Mouse (Mus musculus): Measurements from ENCODE around the gene Gltpd2. TPM values are rescaled to one million over a fixed set of nuclear protein-coding genes. Genes with fewer than 3 reads are reported as not detected.

The Gltpd2 gene
- polyA plus RNA-seq, 1 experiment from 2014 or later = 17.5 TPM

DNA sequence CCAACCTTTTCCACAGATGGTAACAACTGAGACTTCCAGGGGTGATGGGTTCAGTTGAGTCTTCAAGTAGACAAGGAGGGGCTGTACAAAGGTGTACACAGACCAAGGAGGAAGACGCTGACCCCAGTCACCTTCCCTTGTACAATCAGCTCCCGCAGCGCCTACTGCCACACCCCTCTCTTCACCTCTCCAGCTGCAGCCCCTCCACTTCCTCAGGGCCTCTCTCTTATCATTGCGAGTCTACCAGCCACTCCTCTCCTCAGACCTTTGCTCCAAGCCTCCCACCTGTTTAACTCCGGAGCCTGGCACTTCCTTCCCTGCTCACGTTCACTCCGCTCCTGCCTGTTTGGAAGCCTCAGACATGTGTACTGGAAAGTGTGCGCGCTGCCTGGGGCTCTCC, 14.0 kb upstream of the Gltpd2 start, which contains the start of gene Tm4sf5:
Tm4sf5 (plus strand) TSS at position 275 of the 400 bp plus-strand sequence.
- 27% methylated on average over 9 of the region's 9 CpGs for WGBS (ENCODE audit: insufficient replicate concordance)
- Histone ChIP-seq H3K9me3 (replicated peaks) (no peaks in the 10 kb centered on the region), H3K36me3 (no peaks in the 10 kb centered on the region), H3K4me3 (no peak within 1 kb of the TSS), H3K27me3 (replicated peaks) (peaks cover 46% of the 10 kb centered on the region), H3K4me2 (peak within 1 kb of the TSS; percentile 26), H3K4me1 (peaks cover 21% of the 10 kb centered on the region), H3K9ac (no peak within 1 kb of the TSS), H3K27ac (no peak within 1 kb of the TSS)
- peak; percentile 42; the same call in 1 of the 2 replicates for ATAC-seq

DNA sequence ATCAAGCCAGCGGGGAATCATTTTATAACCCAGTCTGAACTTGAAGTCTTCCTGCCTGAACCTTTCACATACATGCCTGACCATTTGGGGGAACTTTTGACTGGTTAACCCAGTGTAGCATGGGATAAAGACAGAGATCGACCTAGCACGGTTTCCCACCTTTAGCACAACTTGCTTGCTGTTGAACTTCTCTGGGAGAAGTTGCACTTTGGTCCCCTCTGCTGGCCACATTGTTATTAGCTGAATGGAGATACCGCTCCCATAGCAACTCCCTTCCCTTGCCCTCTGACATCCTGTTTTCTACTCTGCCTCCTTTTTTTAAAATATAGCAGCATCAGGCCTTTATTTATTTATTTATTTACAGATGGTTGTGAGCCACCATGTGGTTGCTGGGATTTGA, 12.6 kb upstream of the Gltpd2 start:
- Histone ChIP-seq H3K4me3 (no peak overlapping the region), H3K9ac (no peak overlapping the region), H3K4me1 (peaks cover 25% of the 10 kb centered on the region), H3K4me2 (peak overlapping the region; percentile 37), H3K27ac (no peak overlapping the region), H3K27me3 (replicated peaks) (peaks cover 54% of the 10 kb centered on the region), H3K9me3 (replicated peaks) (no peaks in the 10 kb centered on the region), H3K36me3 (no peaks in the 10 kb centered on the region)
- ATAC-seq = no peak
- 18% methylated on average over 4 of the region's 4 CpGs for WGBS (ENCODE audit: insufficient replicate concordance)

DNA sequence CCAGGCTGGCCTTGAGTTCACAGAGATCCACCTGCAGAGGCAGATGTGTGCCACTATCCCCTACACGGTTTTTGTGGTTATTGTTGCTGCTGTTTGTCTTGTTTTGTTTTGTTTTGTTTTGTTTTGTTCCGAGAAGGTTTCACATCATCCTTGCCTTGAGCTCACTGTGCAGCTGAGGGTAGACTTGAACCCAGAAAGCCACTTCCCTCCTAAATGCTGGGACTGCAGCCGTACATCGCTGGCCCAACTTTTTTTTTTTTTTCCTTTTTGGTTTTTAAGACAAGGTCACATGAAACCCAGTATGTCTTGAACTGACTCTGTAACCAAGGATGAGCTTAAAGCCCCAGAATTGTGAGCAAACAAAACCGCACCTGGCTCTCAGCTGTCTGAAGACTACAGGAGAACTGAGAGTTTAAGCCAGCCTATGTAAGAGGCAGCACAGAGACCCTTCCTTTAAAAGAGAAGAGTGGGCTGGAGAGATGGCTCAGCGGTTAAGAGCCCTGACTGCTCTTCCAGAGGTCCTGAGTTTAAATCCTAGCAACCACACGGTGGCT, 12.0 kb upstream of the Gltpd2 start:
- 61% methylated on average over 7 of the region's 7 CpGs for WGBS (ENCODE audit: insufficient replicate concordance)

DNA sequence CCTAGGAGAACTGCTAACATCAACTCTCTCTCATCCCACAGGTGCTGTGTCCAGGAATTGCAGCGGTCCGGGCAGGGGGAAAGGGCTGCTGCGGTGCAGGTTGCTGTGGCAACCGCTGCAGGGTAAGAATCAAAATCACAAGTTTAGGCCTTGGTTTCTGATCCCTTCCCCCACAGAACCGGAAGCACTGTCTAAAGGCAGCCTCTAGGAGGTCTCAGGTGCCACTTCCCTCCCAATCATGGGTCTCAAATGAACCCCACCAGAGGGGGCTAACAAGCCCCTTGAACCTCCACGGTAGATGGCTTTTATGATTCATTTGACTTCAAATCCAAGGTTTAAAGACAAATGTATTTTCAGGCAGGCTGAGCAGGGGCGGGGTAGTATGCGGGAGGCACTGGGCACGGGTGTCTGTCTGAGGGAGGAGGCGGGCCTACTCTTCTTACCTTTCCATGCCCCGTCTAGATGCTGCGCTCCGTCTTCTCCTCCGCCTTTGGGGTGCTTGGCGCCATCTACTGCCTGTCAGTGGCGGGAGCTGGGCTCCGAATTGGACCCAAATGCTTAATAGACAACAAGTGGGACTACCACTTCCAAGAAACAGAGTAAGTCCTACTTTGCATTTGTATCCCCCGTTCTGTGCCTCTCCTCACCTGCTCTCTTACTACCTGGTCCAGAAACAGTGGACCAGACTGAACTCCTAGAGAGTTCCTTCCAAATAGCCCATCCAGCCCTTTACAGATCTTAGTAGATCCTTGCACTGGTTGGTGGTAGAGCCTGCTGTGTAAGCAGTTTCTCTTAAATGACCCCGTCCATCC, 9.0 kb upstream of the Gltpd2 start:
- Histone ChIP-seq H3K4me3 (no peak overlapping the region), H3K4me1 (peaks cover 27% of the 10 kb centered on the region), H3K9ac (no peak overlapping the region), H3K36me3 (no peaks in the 10 kb centered on the region), H3K4me2 (peak overlapping the region; percentile 8; the same call in 1 of the 2 replicates), H3K27me3 (replicated peaks) (peaks cover 55% of the 10 kb centered on the region), H3K9me3 (replicated peaks) (no peaks in the 10 kb centered on the region), H3K27ac (no peak overlapping the region)
- no peak for ATAC-seq
- WGBS (ENCODE audit: insufficient replicate concordance) = 11% methylated on average over 19 of the region's 19 CpGs

More for the DNA sequence above, 12.0 kb upstream of the Gltpd2 start:
- no peak overlapping the region for H3K27ac ChIP-seq
- peaks cover 26% of the 10 kb centered on the region for H3K4me1 ChIP-seq
- peaks cover 50% of the 10 kb centered on the region for H3K27me3 ChIP-seq (replicated peaks)
- H3K9me3 ChIP-seq (replicated peaks) = no peaks in the 10 kb centered on the region
- no peak overlapping the region for H3K9ac ChIP-seq
- H3K36me3 ChIP-seq = no peaks in the 10 kb centered on the region
- H3K4me3 ChIP-seq = no peak overlapping the region
- no peak overlapping the region for H3K4me2 ChIP-seq
- ATAC-seq = no peak

DNA sequence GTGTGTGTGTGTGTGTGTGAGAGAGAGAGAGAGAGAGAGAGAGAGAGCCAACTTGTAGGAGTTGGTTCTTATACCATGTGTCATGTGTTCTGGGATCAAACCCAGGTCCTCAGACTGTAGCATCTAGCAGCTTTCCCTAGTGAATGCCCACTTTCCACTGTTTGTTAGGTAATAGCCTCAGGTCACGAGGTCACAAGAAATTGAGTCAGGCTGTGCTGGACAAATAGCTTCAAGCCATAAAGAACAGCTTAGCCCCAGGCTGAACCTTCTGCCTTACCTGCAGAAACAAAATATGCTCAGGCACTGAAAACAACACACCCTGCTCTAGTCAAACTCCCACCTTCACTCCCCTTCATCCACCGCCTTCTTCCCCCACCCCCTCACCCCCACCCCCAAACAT, 7.8 kb upstream of the Gltpd2 start:
- Histone ChIP-seq H3K4me2 (no peak overlapping the region), H3K27me3 (replicated peaks) (peaks cover 50% of the 10 kb centered on the region), H3K4me3 (no peak overlapping the region), H3K4me1 (peaks cover 14% of the 10 kb centered on the region; the same call in 1 of the 2 replicates), H3K27ac (no peak overlapping the region), H3K36me3 (no peaks in the 10 kb centered on the region), H3K9me3 (replicated peaks) (no peaks in the 10 kb centered on the region), H3K9ac (no peak overlapping the region)
- WGBS (ENCODE audit: insufficient replicate concordance) = 47% methylated on average over 2 of the region's 2 CpGs
- no peak for ATAC-seq

DNA sequence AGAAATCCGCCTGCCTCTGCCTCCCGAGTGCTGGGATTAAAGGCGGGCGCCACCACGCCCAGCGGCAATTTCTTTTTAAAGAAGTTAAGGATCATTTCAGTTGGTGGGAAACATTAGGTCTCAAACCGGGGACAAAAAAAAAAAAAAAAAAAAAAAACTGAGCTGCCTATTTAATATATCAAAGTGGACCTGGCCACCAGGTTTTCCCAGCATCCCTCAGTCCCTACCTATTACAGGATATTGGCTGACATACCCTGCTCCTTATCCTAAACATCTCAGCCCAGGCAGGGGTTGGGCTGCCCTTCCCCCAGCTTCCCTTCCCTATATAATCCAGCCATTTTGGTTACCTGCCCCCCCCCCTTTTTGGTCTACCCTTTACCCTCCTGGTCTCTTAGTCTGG, 7.2 kb upstream of the Gltpd2 start:
- H3K4me3 ChIP-seq = no peak overlapping the region
- 80% methylated on average over 7 of the region's 7 CpGs for WGBS (ENCODE audit: insufficient replicate concordance)
- no peak overlapping the region for H3K9ac ChIP-seq
- H3K27ac ChIP-seq = no peak overlapping the region
- H3K4me1 ChIP-seq = peaks cover 11% of the 10 kb centered on the region; the same call in 1 of the 2 replicates
- ATAC-seq = no peak
- H3K36me3 ChIP-seq = no peaks in the 10 kb centered on the region
- H3K27me3 ChIP-seq (replicated peaks) = peaks cover 50% of the 10 kb centered on the region
- H3K4me2 ChIP-seq = no peak overlapping the region
- H3K9me3 ChIP-seq (replicated peaks) = no peaks in the 10 kb centered on the region

DNA sequence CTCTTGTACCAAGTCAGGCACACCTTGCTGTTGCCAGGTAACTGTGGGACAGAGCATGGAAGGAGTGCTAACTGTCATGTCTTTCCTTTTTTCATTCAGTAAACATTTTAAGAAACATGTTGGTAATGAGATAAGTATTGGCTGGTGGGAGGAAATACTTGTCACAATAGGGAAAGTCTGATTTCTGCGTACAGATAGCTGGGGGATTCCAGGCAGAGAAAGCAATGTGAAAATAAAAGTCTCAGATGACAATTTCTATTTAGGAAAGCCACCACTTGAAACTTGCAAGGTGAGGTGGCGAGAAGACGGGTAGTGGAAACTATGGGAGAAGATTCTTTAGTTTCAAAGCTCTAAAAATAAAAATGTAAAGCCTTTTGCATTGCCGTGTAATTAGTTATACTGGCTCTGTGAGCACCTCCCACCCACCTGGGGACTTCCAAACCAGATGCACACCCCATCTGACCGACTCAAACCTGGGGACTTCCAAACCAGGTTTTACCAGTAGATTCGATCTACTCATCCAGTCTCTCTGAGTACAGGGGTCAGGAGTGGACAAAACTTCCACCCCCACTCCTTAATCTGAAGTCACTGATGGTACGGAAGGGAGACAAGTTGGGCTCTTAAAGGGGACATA, 6.2 kb upstream of the Gltpd2 start:
- WGBS (ENCODE audit: insufficient replicate concordance) = 61% methylated on average over 7 of the region's 7 CpGs
- no peak for ATAC-seq

DNA sequence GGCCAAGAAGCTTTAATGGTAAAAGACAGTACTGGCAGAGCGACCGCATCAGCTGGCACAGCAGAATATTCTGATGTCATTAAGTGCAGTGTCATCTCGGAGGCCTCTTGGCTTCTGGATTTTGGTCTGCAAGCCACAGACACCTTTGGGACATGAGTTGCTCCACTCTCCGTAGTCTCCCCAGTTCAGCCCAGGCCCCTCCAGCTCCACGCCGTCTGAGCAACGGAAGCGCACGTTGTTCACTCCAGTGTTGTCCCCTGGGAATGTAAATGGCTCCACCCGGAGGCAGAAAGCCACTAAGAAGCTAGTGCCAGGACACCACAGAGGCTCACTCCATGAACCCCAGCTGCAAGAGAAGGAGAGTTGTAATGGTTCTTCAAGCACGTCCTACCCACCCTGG, 5.5 kb upstream of the Gltpd2 start:
- H3K4me3 ChIP-seq = no peak overlapping the region
- H3K9ac ChIP-seq = no peak overlapping the region
- H3K4me1 ChIP-seq = peaks cover 25% of the 10 kb centered on the region
- H3K9me3 ChIP-seq (replicated peaks) = no peaks in the 10 kb centered on the region
- WGBS (ENCODE audit: insufficient replicate concordance) = 68% methylated on average over 11 of the region's 11 CpGs
- H3K4me2 ChIP-seq = no peak overlapping the region
- no peak for ATAC-seq
- H3K27me3 ChIP-seq (replicated peaks) = peaks cover 34% of the 10 kb centered on the region
- no peak overlapping the region for H3K27ac ChIP-seq
- H3K36me3 ChIP-seq = no peaks in the 10 kb centered on the region

More for the DNA sequence above, 6.2 kb upstream of the Gltpd2 start:
- no peak overlapping the region for H3K4me3 ChIP-seq
- no peak overlapping the region for H3K4me2 ChIP-seq
- peaks cover 41% of the 10 kb centered on the region for H3K27me3 ChIP-seq (replicated peaks)
- H3K9me3 ChIP-seq (replicated peaks) = no peaks in the 10 kb centered on the region
- peaks cover 18% of the 10 kb centered on the region for H3K4me1 ChIP-seq
- H3K27ac ChIP-seq = no peak overlapping the region
- H3K9ac ChIP-seq = no peak overlapping the region
- no peaks in the 10 kb centered on the region for H3K36me3 ChIP-seq

DNA sequence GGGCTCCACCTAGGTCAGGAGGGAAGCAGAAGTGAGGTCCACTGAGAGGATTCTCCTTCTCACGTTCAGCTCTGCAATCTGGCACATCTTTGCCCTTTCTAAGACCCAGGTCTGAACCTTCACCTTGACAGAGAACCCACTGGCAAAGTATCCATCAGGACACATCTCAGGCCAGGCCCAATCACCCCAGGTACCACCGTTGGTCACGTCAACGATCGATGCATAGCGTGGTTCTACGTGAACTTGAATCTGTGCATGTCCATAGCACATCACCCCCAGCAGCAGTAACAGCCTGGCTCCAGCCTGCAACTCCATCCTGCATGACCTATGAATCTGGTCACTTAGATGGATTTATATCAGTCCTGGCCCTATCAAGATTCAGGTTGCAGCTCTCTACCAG, 4.7 kb upstream of the Gltpd2 start, which contains the start of gene Vmo1:
Vmo1 (minus strand) TSS at position 329 of the 400 bp plus-strand sequence.
- H3K27me3 ChIP-seq (replicated peaks) = peaks cover 29% of the 10 kb centered on the region
- H3K36me3 ChIP-seq = no peaks in the 10 kb centered on the region
- no peak for ATAC-seq
- H3K27ac ChIP-seq = no peak within 1 kb of the TSS
- no peak within 1 kb of the TSS for H3K9ac ChIP-seq
- H3K4me2 ChIP-seq = no peak within 1 kb of the TSS
- no peak within 1 kb of the TSS for H3K4me3 ChIP-seq
- H3K4me1 ChIP-seq = peaks cover 33% of the 10 kb centered on the region
- 75% methylated on average over 7 of the region's 7 CpGs for WGBS (ENCODE audit: insufficient replicate concordance)
- no peaks in the 10 kb centered on the region for H3K9me3 ChIP-seq (replicated peaks)

DNA sequence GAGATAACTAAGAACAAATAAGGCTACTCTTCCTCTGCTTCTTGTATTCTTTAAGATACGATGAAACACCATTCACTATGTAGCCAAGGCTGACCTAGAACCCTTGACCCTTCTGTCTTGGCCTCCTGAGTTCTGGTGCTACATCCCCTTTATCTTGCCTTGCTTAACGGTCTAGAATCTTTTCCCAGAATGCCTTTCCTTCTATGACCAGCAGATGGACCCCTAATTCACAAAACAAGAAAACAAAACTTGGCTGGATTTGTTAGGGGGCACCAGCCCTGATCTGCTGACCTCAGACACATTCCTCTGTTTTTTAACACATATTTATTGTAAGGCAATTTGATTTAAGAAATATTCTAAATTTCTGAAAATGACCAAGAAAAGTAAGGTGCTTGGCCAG, 2.6 kb upstream of the Gltpd2 start:
- Histone ChIP-seq H3K36me3 (no peaks in the 10 kb centered on the region), H3K9ac (no peak overlapping the region), H3K27me3 (replicated peaks) (peaks cover 32% of the 10 kb centered on the region), H3K4me1 (peaks cover 39% of the 10 kb centered on the region), H3K27ac (no peak overlapping the region), H3K4me2 (no peak overlapping the region), H3K9me3 (replicated peaks) (no peaks in the 10 kb centered on the region), H3K4me3 (no peak overlapping the region)
- ATAC-seq = no peak
- 16% methylated on average over 2 of the region's 2 CpGs for WGBS (ENCODE audit: insufficient replicate concordance)

DNA sequence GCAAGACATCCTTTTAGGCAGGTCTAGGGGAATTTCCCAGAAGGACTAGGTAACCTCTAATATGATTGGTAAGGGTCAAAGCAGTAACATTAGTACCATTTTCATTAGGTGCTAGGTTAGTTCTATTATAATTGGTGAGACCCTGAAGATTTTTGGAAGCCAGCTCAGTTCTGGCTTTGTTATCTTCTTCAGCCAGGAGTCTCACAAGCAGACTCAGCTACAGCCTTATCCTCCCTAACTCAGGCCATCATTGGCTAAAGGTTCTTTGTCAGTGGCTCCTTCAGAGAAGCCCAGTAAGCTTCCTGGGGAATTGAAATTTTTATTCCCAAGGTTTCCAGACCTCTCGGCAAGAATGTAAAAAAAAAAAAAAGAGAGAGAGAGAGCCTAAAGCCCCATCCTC, 560 bp upstream of the Gltpd2 start:
- WGBS (ENCODE audit: insufficient replicate concordance) = 28% methylated on average over 1 of the region's 1 CpGs

More for the DNA sequence above, 560 bp upstream of the Gltpd2 start:
- Histone ChIP-seq H3K9me3 (replicated peaks) (no peaks in the 10 kb centered on the region), H3K4me3 (no peak overlapping the region), H3K27ac (0 out of 2 replicates have a peak overlapping the region, but pooled peaks have one; percentile 0), H3K27me3 (replicated peaks) (peaks cover 33% of the 10 kb centered on the region), H3K36me3 (no peaks in the 10 kb centered on the region), H3K4me1 (peaks cover 32% of the 10 kb centered on the region), H3K9ac (no peak overlapping the region), H3K4me2 (peak overlapping the region; percentile 56; the same call in 1 of the 2 replicates)
- ATAC-seq = no peak
